Mouse (Mus musculus) T-helper 2 cell (primary cell): ENCODE measurements around the gene Nlrp4f.

Source experiments
- in situ Hi-C: fragments of 300-600 bp; cut with MboI, MseI; formaldehyde crosslinking; loops from one replicate; pipeline ENCODE4 v1.15.1; 2025; ENCODE audit warnings: high pct_unique_total_duplicates

The Nlrp4f gene

DNA sequence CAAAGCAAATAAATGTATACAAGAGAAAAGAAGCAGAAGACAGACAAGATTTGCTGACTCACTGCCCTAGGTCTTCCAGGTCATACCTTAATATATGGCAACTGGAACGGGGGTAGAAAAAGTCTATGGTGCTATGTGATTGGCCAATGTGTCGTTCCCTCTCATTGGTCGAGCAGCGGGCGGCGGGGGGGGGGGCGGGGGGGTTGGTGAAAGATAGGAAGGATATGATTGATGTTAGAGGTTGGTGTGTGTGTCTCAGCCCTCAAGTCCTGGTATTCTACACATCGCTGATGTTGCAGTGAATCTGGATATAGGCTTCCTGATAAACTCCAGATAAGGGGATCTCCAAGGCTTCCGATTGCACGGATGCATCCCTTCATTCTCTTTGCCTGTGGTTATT is at the start of gene Nlrp4f:
TSS of gene Nlrp4f (minus strand) at position 101 of the 400 bp plus-strand sequence.
- in situ Hi-C loops, result no loop called here

DNA sequence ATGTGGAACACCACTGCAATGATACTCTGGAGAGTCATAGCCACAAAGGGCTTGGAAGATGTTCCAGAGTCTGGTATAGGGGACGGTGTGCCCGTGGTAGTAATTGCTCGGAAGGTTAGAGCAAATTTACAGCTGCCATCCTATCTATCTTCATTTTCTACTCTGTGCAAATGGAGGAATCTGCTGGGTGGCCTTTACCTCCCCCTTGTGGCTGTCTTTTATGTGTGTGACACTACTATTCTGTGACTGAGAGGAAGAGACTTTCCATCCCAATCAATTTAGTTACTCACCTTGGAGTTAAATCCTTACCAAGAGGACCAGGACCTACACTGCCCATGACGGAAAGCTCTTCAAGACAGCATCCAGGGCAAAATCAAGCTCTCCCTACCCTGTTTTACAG is 37.5 kb upstream of the Nlrp4f start:
- in situ Hi-C loops, result loop anchor here (5.0 kb wide), 1 partner anchor 34 kb away; the partner anchor contains the start of gene Zfp369

DNA sequence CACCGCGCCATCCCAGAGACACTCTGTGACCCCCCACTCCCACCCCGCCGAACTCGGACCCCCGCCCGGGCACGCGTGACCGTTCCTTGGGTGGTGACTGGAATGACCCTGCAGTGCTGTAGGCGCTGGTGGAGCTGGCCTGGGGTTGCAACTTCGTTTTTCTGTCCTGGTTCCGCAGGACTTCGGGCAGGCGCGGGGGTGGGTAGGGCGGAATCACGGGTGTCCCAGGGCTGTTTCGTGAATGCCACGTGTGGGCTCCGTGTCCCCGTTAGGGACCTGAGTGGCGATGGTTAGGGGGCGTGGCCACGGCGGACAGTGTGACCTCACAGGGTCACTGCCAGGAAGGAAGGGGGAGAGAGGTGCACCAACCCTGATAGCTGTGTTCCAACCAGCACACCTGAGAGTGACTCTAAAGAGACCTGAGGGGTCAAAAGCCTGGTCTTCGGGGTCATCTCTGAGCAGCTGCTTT is 36.6 kb upstream of the Nlrp4f start:
- in situ Hi-C loops, result loop anchor here (5.0 kb wide), 1 partner anchor 35 kb away; the partner anchor contains the start of gene Zfp369

DNA sequence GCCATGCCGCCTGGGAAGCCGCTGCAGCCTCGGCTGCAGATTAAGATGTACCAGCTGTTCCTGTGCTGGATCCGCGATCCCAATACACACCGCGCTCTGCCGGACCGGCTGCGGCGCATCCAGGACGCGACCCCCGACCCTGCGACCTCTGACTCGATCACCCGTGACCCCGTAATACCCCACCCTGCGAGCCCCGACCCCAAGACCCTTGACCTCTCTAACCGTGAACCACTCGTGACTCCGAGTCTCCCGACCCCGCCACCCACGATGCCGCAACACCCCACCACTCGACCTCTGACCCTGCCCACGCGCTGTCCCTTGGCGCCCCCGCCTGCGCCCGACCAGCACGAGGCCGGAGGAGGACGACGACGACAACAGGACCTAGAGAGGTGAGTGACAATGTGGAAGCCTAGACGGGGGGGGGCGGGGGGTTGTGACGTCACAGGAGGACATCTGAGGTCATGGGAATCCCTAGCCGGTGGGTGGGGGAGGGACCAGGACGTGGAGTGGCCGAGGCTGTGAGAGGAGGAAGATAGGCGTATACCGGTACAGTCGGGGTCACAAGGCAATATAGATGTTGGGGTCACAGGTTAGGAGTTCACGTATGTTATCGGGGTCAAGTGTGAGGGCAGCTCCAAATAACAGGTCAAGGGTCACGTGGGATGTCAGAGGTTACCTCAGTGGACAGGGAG is 36.0 kb upstream of the Nlrp4f start:
- in situ Hi-C loops, result loop anchor here (5.0 kb wide), 1 partner anchor 36 kb away; the partner anchor contains the start of gene Zfp369

DNA sequence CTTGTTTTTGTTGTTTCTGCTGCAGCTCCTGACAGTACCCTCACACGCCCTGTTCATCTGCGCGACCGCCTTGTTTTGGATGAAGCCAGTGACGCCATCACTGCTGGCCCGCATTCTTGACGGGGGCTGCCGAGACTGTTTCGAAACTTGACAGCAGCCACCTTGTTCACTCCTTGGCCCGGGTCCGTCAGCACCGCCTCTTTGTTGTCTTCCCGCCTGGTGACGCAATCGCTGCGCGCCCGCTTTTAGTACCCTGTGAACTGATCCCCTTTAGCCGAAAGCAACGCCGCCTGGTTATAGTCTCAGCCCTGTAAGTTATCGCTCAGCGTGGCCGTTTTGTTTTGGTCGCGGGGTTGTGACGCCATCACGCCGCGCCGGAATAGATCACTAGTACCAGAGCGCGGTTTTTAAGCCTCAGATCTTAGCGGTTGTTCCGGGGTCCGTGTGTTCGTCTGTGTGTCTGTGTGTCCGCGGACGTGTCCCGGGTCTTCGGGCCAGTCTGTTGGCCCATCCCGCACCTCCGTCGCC is 35.4 kb upstream of the Nlrp4f start:
- in situ Hi-C loops, result loop anchor here (5.0 kb wide), 1 partner anchor 36 kb away; the partner anchor contains the start of gene Zfp369

DNA sequence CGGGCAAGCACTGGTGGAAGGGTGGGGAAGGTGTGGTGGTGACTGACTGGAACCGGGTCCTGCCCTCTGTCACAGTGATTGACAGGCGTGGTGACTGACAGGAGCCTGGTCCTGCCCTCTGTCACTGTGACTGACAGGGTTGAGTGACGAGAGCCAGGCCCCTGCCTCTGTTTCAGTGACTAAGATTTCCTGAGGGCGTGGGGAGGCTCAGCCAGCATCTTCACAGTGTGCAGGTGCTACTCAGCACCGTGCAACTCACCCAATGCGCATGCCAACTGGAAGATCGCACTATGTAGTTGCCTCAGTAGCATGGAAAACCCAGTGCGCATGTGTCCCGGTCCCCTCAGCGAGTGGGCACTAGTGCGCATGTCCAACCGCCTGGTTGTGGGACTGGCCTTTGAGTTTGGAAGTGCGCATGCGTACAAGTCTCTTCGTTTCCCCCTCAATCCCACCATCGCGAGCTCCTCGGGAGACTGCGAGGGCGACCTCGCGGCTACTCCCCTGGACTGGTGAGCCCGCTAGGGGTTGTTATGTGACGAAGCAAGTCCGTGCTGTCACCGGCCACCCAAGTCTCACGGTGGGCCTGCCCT is 34.8 kb upstream of the Nlrp4f start:
- in situ Hi-C loops, result loop anchor here (5.0 kb wide), 1 partner anchor 37 kb away; the partner anchor contains the start of gene Zfp369

DNA sequence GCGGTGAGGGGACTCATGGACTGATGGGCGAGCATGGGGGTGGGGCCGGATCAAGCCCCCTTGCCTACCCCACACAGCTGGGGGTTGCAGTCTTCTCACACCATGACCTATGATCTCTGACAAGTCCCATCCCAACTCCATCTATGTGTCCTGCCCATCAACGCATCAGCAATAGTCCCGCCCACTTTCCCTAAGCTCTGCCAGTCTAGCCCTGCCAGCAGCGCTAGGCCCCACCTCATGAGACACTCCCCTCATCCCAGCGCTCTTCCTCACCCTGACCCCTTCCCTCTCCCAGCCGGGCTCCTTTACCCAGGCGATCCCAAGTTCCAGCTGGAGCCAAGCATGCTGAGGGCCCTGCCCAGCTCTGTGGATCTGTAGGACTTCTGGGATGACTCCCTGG is 31.4 kb upstream of the Nlrp4f start:
- in situ Hi-C loops, result no loop called here

DNA sequence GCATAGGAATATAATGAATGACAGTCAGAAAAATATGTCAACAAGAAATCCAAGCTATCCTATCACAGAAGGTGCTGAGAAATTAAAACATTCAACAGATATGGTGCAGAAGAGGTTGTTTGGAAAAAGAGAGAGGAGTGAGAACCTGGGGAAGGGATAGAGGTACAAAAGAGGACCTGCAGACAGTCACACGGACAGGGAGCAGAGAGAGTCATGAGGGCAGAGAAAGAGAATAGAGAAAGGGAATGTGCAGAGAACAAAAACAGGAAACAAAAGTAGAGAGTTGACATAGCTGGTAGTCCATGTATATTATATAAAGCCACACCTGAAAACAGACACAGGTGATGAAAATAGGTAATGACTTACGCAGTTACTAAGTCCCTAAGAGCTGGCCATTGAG is 20.9 kb upstream of the Nlrp4f start:
- in situ Hi-C loops, result no loop called here

DNA sequence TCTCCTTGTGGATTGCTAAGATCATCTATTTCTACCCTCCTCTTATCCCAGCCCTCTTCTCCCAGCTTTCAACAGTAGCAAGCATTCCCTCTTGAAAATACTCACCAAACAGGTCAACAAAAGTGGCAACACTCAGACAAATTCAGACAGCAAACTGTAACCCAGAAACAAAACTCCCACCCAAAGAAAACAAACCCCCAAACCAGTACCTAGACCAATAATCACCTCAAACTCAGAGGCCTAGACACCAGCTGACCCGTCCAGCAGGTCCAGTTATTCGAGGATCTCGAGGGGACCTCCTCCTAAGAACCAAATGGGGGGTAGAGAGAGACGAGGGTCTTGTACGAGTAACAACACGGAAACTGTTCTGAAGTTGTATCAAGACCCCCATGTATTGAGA is 20.2 kb upstream of the Nlrp4f start:
- in situ Hi-C loops, result no loop called here

DNA sequence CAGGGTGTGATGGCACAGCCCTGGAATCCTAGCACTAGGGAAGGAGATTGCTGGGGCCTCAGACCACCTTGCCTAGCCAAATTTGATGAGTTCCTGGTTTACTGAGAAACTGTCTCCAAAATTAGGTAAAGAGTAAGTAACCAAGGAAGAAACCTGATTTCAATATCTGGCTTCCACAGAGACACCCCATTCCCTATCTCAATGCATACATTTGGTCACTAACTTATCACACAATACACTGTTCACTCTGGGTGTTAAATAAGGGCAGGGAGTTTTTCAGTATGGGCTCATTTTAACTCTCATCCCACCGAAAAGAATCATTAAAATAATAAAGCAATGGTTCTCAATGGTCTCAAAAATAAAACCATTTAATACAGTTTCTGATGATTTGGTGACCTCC is 5.1 kb downstream of the Nlrp4f start:
- in situ Hi-C loops, result no loop called here

DNA sequence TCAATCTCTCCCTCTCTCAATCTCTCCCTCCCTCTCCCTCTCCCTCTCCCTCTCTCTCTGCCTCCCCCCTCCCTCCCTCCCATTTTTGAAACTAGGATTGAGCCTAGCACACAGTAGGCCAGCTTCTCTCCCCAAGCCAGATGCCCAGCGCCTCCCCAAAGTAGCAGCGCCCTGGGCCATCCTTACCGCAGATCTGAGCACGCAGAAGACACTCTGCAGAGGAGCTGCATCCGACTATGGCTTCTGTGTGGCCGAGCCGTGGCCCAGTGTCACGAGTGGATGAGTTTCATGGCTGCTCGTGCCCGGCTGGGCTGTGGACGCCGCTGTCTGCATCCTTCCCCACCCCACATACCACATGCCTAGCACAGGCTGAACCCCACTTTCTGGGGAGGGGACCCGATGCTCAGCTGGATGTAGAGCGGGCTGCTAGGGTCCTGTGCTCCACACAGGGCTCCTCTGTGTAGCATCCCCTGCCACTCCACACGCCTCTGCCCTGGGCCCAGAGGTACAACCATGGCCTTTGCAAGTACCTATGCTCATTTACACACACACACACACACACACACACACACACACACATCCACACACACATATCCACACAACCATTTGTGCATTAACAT is 29.2 kb downstream of the Nlrp4f start:
- in situ Hi-C loops, result loop anchor here (10.0 to 25.0 kb wide), 2 partner anchors 138 to 711 kb away; no protein-coding TSS in a partner anchor

DNA sequence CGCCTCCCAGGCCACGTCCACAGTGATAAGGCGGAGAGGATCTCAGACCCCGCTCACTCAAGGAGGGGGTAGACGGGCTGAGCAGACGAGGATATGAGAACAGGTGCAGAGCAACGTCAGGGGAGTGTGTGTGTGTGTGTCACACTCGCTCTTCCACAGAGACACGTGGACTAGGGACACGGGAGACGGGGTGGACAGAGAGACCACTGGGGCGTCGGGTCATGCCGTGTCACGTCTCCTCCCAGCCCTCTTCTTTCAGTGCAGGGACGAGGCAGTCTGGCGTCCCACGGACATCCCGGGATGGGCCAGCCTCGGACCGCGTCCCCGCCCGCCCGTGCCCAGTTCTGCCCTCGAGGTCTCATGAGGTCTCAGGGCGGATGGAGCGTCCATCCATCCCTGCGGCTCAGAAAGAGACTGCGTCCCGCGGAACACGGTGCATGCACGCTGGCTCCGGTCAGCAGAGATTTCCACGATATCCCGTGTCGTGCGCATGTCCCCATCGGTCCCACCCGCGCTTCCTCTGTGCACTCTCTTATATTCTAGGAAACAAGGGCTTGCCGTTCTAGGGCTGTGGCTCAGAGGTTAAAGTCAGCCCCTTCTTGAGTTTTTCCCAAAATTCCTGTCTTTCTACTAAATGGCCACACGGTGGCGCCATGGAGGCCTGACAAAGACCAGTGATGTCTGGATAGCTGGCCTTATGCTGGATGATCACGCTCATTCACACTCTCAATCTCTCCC is 29.9 kb downstream of the Nlrp4f start:
- in situ Hi-C loops, result loop anchor here (10.0 to 25.0 kb wide), 2 partner anchors 139 to 711 kb away; no protein-coding TSS in a partner anchor

DNA sequence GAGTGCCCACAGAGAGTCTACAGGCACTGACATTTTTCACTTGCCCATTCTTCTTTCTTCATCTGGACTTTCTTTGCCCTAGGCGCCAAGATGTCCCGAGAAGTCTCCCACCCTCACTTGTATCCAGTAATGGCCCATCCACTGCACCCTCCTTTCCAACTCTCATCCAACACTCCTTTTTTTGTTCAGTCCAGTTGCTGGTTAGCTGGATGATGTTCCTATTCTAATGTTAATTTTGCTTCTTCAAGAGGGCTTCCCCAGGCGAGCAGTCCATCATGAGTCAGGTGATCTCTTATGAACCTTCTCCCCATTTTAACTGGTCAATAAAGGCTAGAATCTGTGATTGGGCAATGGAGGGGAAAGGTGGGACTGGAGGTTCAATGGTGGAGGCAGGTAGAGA is 31.7 kb downstream of the Nlrp4f start:
- in situ Hi-C loops, result loop anchor here (10.0 kb wide), 1 partner anchor 141 kb away; no protein-coding TSS in a partner anchor

DNA sequence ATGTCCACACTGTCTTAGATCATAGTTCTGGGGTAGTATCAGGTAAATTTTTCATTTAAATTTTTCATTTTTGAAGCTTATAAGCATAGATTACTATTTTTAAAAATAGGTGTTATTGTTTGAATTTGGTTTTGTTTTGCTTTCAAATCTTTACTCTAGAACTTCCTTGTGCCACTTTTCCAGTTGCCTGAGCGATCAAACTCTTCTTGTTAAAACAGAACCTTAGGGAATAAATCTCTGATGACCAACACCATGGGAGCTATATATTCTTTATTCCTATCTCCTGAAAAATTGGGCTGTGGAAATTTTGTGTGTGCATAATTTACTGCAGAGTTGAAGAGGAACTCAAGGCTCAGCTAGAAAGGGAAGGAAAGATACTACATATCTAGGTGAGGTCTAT is 55.8 kb downstream of the Nlrp4f start, which contains the start of gene Olfr466:
TSS of gene Olfr466 (plus strand) at position 301 of the 400 bp plus-strand sequence.
- in situ Hi-C loops, result no loop called here

DNA sequence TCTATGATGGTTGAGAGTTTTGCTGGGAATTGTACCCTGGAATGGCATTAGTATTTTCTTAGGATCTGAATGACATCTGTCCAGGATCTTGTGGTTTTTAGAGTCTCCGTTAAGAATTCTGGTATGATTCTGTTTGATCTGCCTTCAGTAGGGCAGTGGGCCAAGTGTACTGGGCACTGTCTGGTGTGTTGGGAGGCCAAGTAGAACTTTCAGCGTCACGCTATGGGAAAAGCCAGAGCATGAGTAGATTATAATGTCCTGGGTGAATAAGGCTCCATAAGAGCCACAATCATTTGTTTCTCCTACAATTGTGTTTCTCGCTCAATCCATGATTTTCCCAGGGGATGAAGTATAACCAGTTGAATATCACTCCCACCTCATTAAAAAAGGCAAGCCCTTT is 68.0 kb downstream of the Nlrp4f start, which contains the start of gene Olfr465-ps1:
TSS of gene Olfr465-ps1 (plus strand) at position 301 of the 400 bp plus-strand sequence.
- in situ Hi-C loops, result no loop called here
